Mouse (Mus musculus) adrenal gland (tissue): ENCODE results near the gene Qrich1.

Experiments
- intact Hi-C: fragments of 180-260 bp; cut with DNase I; formaldehyde crosslinking; loops from one replicate; pipeline ENCODE4 v1.15.1; 2025

Qrich1 gene

GRCm38 (mm10) chr9:108492043-108492750, 24.4 kb upstream of the Qrich1 start:
- intact Hi-C loops, result no loop called here

GRCm38 (mm10) chr9:108493246-108493645, 23.4 kb upstream of the Qrich1 start:
- intact Hi-C loops, result no loop called here

GRCm38 (mm10) chr9:108494146-108494825, 22.3 kb upstream of the Qrich1 start:
- intact Hi-C loops, result no loop called here

GRCm38 (mm10) chr9:108494905-108495304, 21.7 kb upstream of the Qrich1 start:
- intact Hi-C loops, result no loop called here

- intact Hi-C loops, result no loop called here
Observed at GRCm38 (mm10) chr9:108499231-108499630, 17.4 kb upstream of the Qrich1 start.

- intact Hi-C loops, result no loop called here
Observed at GRCm38 (mm10) chr9:108499943-108500342, 16.7 kb upstream of the Qrich1 start.

- intact Hi-C loops, result no loop called here
Observed at GRCm38 (mm10) chr9:108506901-108507300, 9.7 kb upstream of the Qrich1 start.

- intact Hi-C loops, result no loop called here
Observed at GRCm38 (mm10) chr9:108507619-108508434, 8.8 kb upstream of the Qrich1 start, which contains the start of gene Qars. Qars (plus strand) TSS chr9:108507706.

GRCm38 (mm10) chr9:108508776-108509175, 7.8 kb upstream of the Qrich1 start:
- intact Hi-C loops, result no loop called here

- intact Hi-C loops, result loop anchor here (5.0 kb wide), 1 partner anchor 50 kb away; the partner anchor contains the start of genes Dalrd3 and Ndufaf3
Observed at GRCm38 (mm10) chr9:108517253-108517930, 786 bp downstream of the Qrich1 start.

GRCm38 (mm10) chr9:108517931-108518332, 1.3 kb downstream of the Qrich1 start:
- intact Hi-C loops, result loop anchor here (5.0 kb wide), 1 partner anchor 49 kb away; the partner anchor contains the start of genes Dalrd3 and Ndufaf3

- intact Hi-C loops, result no loop called here
Observed at GRCm38 (mm10) chr9:108521604-108522003, 5.0 kb downstream of the Qrich1 start.

GRCm38 (mm10) chr9:108523341-108523740, 6.7 kb downstream of the Qrich1 start:
- intact Hi-C loops, result no loop called here

- intact Hi-C loops, result no loop called here
Observed at GRCm38 (mm10) chr9:108525400-108525799, 8.8 kb downstream of the Qrich1 start.

- intact Hi-C loops, result no loop called here
Observed at GRCm38 (mm10) chr9:108530954-108531353, 14.3 kb downstream of the Qrich1 start.

- intact Hi-C loops, result no loop called here
Observed at GRCm38 (mm10) chr9:108531496-108531895, 14.9 kb downstream of the Qrich1 start.

GRCm38 (mm10) chr9:108540846-108541245, 24.2 kb downstream of the Qrich1 start:
- intact Hi-C loops, result no loop called here

- intact Hi-C loops, result no loop called here
Observed at GRCm38 (mm10) chr9:108545986-108546385, 29.4 kb downstream of the Qrich1 start.

- intact Hi-C loops, result no loop called here
Observed at GRCm38 (mm10) chr9:108546875-108547274, 30.3 kb downstream of the Qrich1 start.

GRCm38 (mm10) chr9:108559169-108559568, 42.6 kb downstream of the Qrich1 start:
- intact Hi-C loops, result no loop called here

- intact Hi-C loops, result no loop called here
Observed at GRCm38 (mm10) chr9:108560227-108560841, 43.7 kb downstream of the Qrich1 start, which contains the start of gene Impdh2. Impdh2 (plus strand) TSS chr9:108560286.
